Mouse (Mus musculus): ENCODE measurements around the gene Rabl3.

DNA sequence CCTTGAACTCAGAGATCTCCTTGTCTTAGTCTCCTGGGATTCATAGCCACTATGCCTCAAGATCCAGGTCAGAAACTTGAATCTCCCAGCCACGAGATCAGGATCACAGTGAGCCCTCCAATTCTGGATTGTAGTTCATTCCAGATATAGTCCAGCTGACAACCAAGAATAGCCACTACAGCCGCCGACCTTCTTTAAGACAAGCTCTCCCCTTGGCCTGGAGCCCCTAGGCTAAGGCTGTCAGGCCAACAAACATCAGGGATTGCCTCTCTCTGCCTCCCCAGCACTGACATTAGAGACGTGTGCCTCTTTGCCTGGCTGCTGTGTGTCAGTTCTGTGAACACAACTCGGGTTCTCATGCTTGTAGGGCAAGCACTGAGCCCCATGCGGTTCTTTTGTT is 1.1 kb downstream of the Rabl3 start:
- no peak for TF ChIP-seq CTCF (IDR thresholded peaks at IDR 0.05; ENCODE audit: low read depth)
- no peak for TF ChIP-seq EP300 (IDR thresholded peaks at IDR 0.05; ENCODE audit: low read depth)
